Mouse (Mus musculus): ENCODE results near the gene Elf2. TPM values are rescaled to one million over a fixed set of nuclear protein-coding genes. Genes with fewer than 3 reads are reported as not detected.

Elf2 gene
- polyA plus RNA-seq, 1 experiment from 2014 or later: 44.2 TPM

GRCm38 (mm10) chr3:51230886-51231285 is 109.6 kb downstream of the Elf2 start:
- no peak for DNase-seq (ENCODE audit: extremely low spot score, low spot score)
- Histone ChIP-seq H3K27me3 (ENCODE audit: poor library complexity, severe bottlenecking) (no peaks in the 10 kb centered on the region), H3K36me3 (replicated peaks) (peaks cover 19% of the 10 kb centered on the region), H3K27ac (0 out of 2 replicates have a peak overlapping the region, but pooled peaks have one; percentile 12), H3K4me1 (peaks cover 31% of the 10 kb centered on the region), H3K4me3 (no peak overlapping the region), H3K9me3 (no peaks in the 10 kb centered on the region)
- WGBS: 87% methylated on average over 5 of the region's 5 CpGs

GRCm38 (mm10) chr3:51230146-51230835 is 110.2 kb downstream of the Elf2 start:
- H3K27ac ChIP-seq: no peak overlapping the region
- H3K4me1 ChIP-seq: peaks cover 37% of the 10 kb centered on the region
- peaks cover 19% of the 10 kb centered on the region for H3K36me3 ChIP-seq (replicated peaks)
- no peaks in the 10 kb centered on the region for H3K9me3 ChIP-seq
- H3K4me3 ChIP-seq: no peak overlapping the region
- 88% methylated on average over 6 of the region's 6 CpGs for WGBS
- H3K27me3 ChIP-seq (ENCODE audit: poor library complexity, severe bottlenecking): no peaks in the 10 kb centered on the region
- DNase-seq (ENCODE audit: extremely low spot score, low spot score): no peak

- H3K4me3 ChIP-seq: no peak overlapping the region
- H3K27me3 ChIP-seq (ENCODE audit: poor library complexity, severe bottlenecking): no peaks in the 10 kb centered on the region
- no peak overlapping the region for H3K27ac ChIP-seq
- WGBS: 92% methylated on average over 3 of the region's 3 CpGs
- peaks cover 33% of the 10 kb centered on the region for H3K4me1 ChIP-seq
- peaks cover 19% of the 10 kb centered on the region for H3K36me3 ChIP-seq (replicated peaks)
- DNase-seq (ENCODE audit: extremely low spot score, low spot score): no peak
- H3K9me3 ChIP-seq: no peaks in the 10 kb centered on the region
These were observed 111.2 kb downstream of the Elf2 start for GRCm38 (mm10) chr3:51229226-51229625.

- no peak overlapping the region for H3K4me3 ChIP-seq
- no peak for DNase-seq (ENCODE audit: extremely low spot score, low spot score)
- peaks cover 19% of the 10 kb centered on the region for H3K36me3 ChIP-seq (replicated peaks)
- 91% methylated on average over 9 of the region's 9 CpGs for WGBS
- no peaks in the 10 kb centered on the region for H3K27me3 ChIP-seq (ENCODE audit: poor library complexity, severe bottlenecking)
- peaks cover 33% of the 10 kb centered on the region for H3K4me1 ChIP-seq
- no peaks in the 10 kb centered on the region for H3K9me3 ChIP-seq
- peak overlapping the region; percentile 15; the same call in 1 of the 2 replicates for H3K27ac ChIP-seq
These were observed 111.7 kb downstream of the Elf2 start for GRCm38 (mm10) chr3:51228821-51229205.

- Histone ChIP-seq H3K4me3 (no peak overlapping the region), H3K27ac (peak overlapping the region; percentile 15; the same call in 1 of the 2 replicates), H3K27me3 (ENCODE audit: poor library complexity, severe bottlenecking) (peaks cover 4% of the 10 kb centered on the region), H3K9me3 (no peaks in the 10 kb centered on the region), H3K4me1 (peaks cover 33% of the 10 kb centered on the region), H3K36me3 (replicated peaks) (peaks cover 19% of the 10 kb centered on the region)
- 85% methylated on average over 10 of the region's 10 CpGs for WGBS
- DNase-seq (ENCODE audit: extremely low spot score, low spot score): no peak
These were observed 112.2 kb downstream of the Elf2 start for GRCm38 (mm10) chr3:51228038-51228820.

- H3K27ac ChIP-seq: no peak overlapping the region
- no peak for DNase-seq (ENCODE audit: extremely low spot score, low spot score)
- peaks cover 44% of the 10 kb centered on the region for H3K4me1 ChIP-seq
- WGBS: 92% methylated on average over 3 of the region's 3 CpGs
- H3K4me3 ChIP-seq: peak overlapping the region; percentile 94; the same call in 1 of the 2 replicates
- peaks cover 7% of the 10 kb centered on the region for H3K27me3 ChIP-seq (ENCODE audit: poor library complexity, severe bottlenecking)
- no peaks in the 10 kb centered on the region for H3K9me3 ChIP-seq
- peaks cover 19% of the 10 kb centered on the region for H3K36me3 ChIP-seq (replicated peaks)
These were observed 113.9 kb downstream of the Elf2 start for GRCm38 (mm10) chr3:51226601-51227000.

- no peak for DNase-seq (ENCODE audit: extremely low spot score, low spot score)
- WGBS: 93% methylated on average over 10 of the region's 10 CpGs
- Histone ChIP-seq H3K36me3 (replicated peaks) (peaks cover 19% of the 10 kb centered on the region), H3K27me3 (ENCODE audit: poor library complexity, severe bottlenecking) (peaks cover 7% of the 10 kb centered on the region), H3K27ac (no peak overlapping the region), H3K4me3 (peak overlapping the region; percentile 94), H3K4me1 (peaks cover 45% of the 10 kb centered on the region), H3K9me3 (no peaks in the 10 kb centered on the region)
These were observed 114.5 kb downstream of the Elf2 start for GRCm38 (mm10) chr3:51225979-51226378.

GRCm38 (mm10) chr3:51225226-51225750 is 115.2 kb downstream of the Elf2 start:
- Histone ChIP-seq H3K36me3 (replicated peaks) (peaks cover 19% of the 10 kb centered on the region), H3K4me1 (peaks cover 45% of the 10 kb centered on the region), H3K27ac (peak overlapping the region; percentile 99), H3K9me3 (no peaks in the 10 kb centered on the region), H3K27me3 (ENCODE audit: poor library complexity, severe bottlenecking) (peaks cover 7% of the 10 kb centered on the region), H3K4me3 (peak overlapping the region; percentile 94)
- WGBS: 2% methylated on average over 39 of the region's 39 CpGs
- peak; percentile 61 for DNase-seq (ENCODE audit: extremely low spot score, low spot score)

GRCm38 (mm10) chr3:51224363-51225225 is 115.9 kb downstream of the Elf2 start, which contains the start of gene Noct:
Gene Noct, plus strand, starts transcription at chr3:51224447.
- H3K36me3 ChIP-seq (replicated peaks): peaks cover 19% of the 10 kb centered on the region
- H3K4me1 ChIP-seq: peaks cover 45% of the 10 kb centered on the region
- DNase-seq (ENCODE audit: extremely low spot score, low spot score): peak; percentile 89
- peak within 1 kb of the TSS; percentile 99 for H3K27ac ChIP-seq
- WGBS: under 1% methylated on average over 91 of the region's 100 CpGs
- H3K27me3 ChIP-seq (ENCODE audit: poor library complexity, severe bottlenecking): peaks cover 7% of the 10 kb centered on the region
- no peaks in the 10 kb centered on the region for H3K9me3 ChIP-seq
- peak within 1 kb of the TSS; percentile 94 for H3K4me3 ChIP-seq

GRCm38 (mm10) chr3:51223556-51223955 is 116.9 kb downstream of the Elf2 start:
- no peak for DNase-seq (ENCODE audit: extremely low spot score, low spot score)
- Histone ChIP-seq H3K9me3 (no peaks in the 10 kb centered on the region), H3K4me1 (peaks cover 45% of the 10 kb centered on the region), H3K27me3 (ENCODE audit: poor library complexity, severe bottlenecking) (peaks cover 7% of the 10 kb centered on the region), H3K36me3 (replicated peaks) (peaks cover 14% of the 10 kb centered on the region; the same call in 1 of the 2 replicates), H3K27ac (peak overlapping the region; percentile 99; the same call in 1 of the 2 replicates), H3K4me3 (peak overlapping the region; percentile 94)
- WGBS: 19% methylated on average over 5 of the region's 5 CpGs

- peaks cover 10% of the 10 kb centered on the region; the same call in 1 of the 2 replicates for H3K36me3 ChIP-seq (replicated peaks)
- H3K27me3 ChIP-seq (ENCODE audit: poor library complexity, severe bottlenecking): peaks cover 7% of the 10 kb centered on the region
- peak overlapping the region; percentile 94; the same call in 1 of the 2 replicates for H3K4me3 ChIP-seq
- DNase-seq (ENCODE audit: extremely low spot score, low spot score): no peak
- H3K9me3 ChIP-seq: no peaks in the 10 kb centered on the region
- 67% methylated on average over 10 of the region's 10 CpGs for WGBS
- H3K27ac ChIP-seq: no peak overlapping the region
- H3K4me1 ChIP-seq: peaks cover 45% of the 10 kb centered on the region
These were observed 117.5 kb downstream of the Elf2 start for GRCm38 (mm10) chr3:51222834-51223460.

Measured in forebrain, embryonic 10.5 days (tissue).